Mouse (Mus musculus) CD4-positive, CD25-positive, alpha-beta regulatory T cell, adult 9 weeks (primary cell): ENCODE results near the gene Tpm1. TPM values are rescaled to one million over a fixed set of nuclear protein-coding genes. Genes with fewer than 3 reads are reported as not detected.

Experiments used
- polyA plus RNA-seq: library from polyadenylated mRNA; unstranded; fragments of 100-300 nt; shearing (Covaris generic); gene quantifications from one replicate; pipeline ENCODE4 v1.2.1, GENCODE M21; 2017

Tpm1 gene
- polyA plus RNA-seq: 21.3 TPM

DNA sequence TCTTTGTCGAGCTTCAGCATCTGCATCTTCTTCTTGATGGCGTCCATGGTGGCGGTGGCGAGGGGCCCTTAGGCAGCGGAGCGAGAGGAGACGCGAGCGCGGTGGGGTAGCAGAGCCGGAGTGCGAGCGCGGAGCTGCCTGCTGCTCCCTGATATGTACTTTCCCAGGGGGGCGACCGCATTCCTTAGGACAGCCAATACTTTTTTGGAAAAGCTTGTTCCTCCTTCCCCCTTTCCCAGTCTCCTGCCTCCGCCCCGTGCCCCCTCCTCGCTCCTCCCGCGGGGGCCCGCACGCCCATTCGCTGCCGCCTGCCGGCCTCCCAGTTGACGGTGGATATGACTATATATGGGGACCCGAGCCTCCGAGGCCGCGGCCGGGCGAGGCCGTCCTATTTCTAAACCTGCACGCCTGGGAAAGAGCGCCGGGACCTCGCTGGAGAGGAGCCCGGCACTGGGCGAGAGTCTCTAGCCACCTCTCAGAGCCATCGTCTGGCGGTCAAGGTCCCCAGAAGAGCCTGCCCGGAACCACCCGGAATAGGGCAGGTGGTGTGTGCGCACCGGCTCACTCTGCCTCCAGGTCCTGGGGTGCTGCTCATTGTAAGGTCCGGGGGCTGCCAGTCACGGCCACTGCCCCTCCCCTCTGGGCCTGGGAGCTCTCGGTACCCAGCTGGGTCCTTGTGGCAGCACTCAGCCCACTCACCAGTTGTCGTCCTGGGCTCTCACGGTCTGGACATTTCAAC is at the start of gene Tpm1:
Gene Tpm1 (minus strand): TSS at position 321 of the 739 bp plus-strand sequence.

GRCm38 (mm10) chr9:66975239-66975645 is 74.0 kb downstream of the Tpm1 start, which contains the start of gene Lactb:
TSS of gene Lactb (minus strand) at chr9:66975484.

Other genes with a start within 250 kb of the Tpm1 start
- 0.51 TPM for gene Aph1c, start 214.7 kb downstream of the Tpm1 start, polyA plus RNA-seq
- gene Rab8b, start 129.7 kb downstream of the Tpm1 start, polyA plus RNA-seq: 148 TPM
- 252 TPM for gene Rps27l, start 103.3 kb downstream of the Tpm1 start, polyA plus RNA-seq
- 3.1 TPM for gene Lactb, start 73.9 kb downstream of the Tpm1 start, polyA plus RNA-seq